Mouse (Mus musculus) ES-Bruce4 (cell line): Measurements from ENCODE around the gene Rps26.

Experiments
- CTCF ChIP-seq: IDR thresholded peaks from one replicate; pipeline ENCODE4 v1.8.1; 2011; ENCODE audit warnings: low read depth, low read length
- EP300 ChIP-seq: IDR thresholded peaks from 2 replicates; pipeline ENCODE4 v1.6.1; 2011; ENCODE audit warnings: low read depth, low read length; ENCODE audit not compliant: insufficient read depth

DNA sequence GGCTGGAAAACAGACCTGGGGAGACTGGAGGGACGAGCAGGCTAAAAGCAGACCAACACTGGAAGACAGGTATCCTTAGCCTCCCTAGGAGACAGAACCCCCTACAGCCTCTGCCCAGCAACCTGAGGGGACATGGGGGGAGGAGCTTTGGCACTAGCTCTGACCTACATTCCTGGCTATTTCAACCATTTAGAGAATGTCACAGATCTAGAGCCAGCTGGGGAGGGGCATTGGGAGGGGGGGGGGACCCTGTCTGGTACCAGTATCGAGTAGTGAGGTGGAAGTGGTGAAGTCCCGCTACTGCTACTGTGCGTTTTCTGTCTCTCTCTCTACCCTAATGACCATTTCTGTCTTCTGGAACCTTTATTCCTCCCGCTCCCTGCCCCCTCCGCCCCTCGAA is 15.3 kb upstream of the Rps26 start:
- TF ChIP-seq EP300 (no peak), CTCF (no peak)
